Mouse (Mus musculus): ENCODE measurements around the gene Car14.
"Not testable (repeated sequence)": the region's sequence is repeated elsewhere in the genome, so short reads cannot be mapped to it uniquely, and the experiment has no call there.

The Car14 gene

DNA sequence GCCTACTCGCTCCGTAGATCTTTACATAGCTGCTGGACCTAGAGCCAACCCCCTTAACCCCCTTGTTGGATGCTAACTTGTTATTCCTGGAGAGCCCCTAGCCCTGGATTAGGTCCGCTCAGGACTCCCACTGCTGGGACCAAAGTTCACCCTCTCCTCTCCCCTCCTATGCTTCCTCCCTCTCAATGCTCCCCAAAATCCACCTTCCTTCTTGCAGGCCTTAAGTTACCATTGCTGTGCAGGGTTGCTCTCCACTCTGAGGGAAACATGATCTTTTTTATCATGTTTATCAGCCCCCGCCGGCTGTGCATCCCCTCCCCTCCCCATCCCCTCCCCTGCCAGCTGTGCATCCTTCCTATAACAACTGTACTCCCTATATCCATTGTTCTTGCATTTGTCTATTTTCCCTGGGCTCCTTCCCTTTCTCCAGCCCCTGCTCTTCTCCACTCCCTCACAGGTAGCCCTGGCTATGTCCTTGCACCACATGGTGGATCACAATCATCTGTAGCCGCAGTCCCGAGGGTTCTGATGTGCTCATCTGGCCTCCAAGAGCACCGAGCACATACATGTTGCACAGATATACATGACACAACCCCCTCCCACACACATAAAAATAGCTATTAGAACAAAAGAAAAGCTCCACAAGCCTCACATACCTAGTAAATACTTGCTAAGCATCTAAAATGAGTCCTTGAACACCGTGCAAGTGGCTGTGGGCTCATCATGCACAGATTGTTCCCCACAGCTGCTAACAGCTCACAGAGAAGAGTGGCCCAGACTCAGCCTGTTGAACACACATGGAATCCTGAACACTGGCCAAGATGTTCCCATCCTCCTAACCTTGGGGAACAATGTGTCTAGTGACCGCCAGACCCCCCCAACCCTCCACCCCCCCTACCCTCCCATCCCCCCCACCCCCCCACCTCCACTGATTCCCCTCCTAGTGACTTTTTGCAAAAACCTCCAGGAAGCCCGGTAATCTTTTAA is 12.1 kb downstream of the Car14 start:
- peak; percentile 76 for DNase-seq (ENCODE audit: low read depth, low spot score)

DNA sequence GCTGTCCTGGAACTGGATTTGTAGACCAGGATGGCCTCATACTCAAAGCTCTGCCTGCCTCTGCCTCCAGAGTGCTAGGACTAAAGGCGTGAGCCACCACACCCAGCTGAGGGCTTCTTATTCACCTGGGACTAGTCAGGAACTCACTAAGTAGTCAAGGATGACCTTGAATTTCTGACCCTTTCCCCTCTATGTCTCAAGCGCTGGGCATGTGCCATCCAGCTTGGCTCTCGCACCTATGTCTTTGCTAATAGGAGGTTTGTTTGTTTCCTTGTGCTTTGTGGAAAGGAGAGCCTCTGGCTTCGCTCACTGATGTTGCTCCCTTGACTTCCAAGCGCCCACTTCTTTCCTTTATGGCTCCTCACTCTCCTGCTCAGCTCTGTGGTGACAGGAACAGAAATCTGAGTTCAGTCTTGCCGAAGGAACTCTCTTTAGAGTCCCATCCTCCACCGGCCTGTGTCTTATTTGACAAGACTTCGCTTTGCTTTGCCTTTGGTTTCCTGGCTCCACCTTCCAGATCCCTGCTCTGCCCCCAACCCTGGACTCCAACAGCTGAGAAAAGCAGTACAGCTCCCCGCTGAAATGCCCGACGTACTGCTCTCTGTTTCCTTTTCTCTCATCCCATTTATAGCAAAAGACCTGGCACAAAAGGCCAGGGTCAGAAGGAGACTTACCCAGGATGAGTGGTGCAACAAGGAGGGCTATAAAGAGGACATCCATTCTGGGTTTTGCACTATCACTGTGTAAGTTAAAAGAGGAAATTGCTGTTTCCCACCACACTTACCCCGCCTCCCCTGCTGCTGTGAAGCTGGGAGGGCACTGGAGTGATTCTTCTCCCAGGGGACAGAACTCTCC is 13.1 kb downstream of the Car14 start, which contains the start of gene BC028528:
Gene BC028528 (minus strand): TSS at position 795 of the 855 bp plus-strand sequence.
- DNase-seq (ENCODE audit: low read depth, low spot score), result peak; percentile 71

DNA sequence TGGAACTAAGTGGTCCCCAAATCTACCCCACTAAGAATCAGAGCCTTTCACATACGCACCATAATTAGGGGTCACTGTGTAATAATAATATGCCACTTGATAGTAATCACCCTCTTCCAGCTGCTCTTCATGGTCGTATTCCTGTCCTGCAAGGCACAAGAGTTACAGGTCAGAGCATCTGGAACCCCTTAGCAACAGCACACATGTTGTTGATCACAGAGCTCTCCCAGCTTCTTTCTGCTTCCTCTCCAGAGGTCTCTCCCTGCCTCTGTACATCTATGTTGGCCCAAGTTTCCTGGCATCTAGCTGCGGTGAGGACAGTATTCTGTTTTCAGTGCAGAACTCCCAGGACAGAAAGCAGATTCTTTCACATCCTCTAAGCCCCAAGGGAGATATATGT is 14.8 kb downstream of the Car14 start:
- DNase-seq (ENCODE audit: low read depth, low spot score), result no peak

DNA sequence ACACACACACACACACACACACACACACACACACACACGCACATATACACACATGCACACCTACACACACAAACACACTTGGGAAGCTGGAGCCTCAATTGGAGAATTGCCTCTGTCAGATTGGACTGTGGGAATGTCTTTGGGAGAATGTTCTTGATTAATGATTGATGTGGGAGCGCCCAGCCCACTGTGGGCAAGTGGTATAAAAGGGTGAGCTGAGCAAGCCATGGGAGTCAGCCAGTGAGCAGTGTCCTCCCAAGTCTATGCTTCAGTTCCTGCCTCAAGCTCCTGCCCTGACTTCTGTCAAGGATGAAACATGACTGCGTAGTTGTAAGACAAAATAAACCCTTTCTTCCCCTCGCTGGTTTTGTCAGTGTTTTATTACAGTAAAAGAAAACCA is 16.9 kb downstream of the Car14 start:
- no peak for DNase-seq (ENCODE audit: low read depth, low spot score)

DNA sequence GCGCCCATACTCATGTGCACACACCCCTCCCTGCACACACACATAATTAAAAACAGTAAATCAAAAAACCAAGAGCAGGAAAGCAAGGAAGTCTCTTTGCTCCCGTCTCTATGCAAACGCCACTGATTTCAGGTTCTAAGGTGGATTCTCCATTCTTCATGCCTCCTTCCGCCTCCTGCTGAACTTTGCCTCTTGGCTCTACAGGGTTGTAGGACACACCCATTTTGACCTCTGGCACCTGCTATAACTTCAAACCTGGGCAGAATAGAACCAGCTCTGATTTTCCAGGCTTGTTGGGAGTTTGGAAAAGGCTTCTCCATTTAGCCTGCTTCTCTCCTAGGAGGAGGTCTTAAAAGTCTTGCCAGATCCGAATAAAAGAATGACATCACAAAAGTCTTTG is 20.1 kb downstream of the Car14 start:
- no peak for DNase-seq (ENCODE audit: low read depth, low spot score)

DNA sequence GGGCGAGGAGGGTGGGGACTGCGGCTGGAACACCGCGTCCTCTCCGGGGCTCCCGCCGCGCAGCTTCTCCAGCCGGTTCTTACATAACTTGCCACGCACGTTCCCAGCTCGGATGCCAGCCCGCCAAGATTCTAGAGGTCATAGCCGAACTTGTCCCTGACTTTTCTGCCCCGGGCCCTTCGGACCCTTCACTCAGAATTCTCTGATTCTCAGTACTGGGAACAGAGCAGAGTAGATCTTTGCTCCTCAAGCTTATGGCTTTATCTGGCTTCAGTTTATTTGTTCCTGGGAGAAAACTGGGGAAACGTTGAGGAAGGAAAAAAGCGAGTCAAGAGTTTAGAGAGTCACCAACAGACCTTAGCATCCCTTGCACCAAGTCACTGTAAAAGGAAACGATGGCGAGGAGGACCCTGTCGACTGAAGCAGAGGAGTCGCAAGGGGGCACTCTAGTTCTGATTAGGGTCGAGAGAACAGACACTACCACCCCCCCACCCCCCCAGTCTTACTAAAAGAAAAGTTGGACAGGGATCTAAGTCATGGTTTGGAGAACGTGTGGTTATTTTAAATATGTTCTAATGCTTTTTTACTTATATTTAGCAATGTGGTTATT is 21.6 kb downstream of the Car14 start:
- DNase-seq (ENCODE audit: low read depth, low spot score), result peak; percentile 59

DNA sequence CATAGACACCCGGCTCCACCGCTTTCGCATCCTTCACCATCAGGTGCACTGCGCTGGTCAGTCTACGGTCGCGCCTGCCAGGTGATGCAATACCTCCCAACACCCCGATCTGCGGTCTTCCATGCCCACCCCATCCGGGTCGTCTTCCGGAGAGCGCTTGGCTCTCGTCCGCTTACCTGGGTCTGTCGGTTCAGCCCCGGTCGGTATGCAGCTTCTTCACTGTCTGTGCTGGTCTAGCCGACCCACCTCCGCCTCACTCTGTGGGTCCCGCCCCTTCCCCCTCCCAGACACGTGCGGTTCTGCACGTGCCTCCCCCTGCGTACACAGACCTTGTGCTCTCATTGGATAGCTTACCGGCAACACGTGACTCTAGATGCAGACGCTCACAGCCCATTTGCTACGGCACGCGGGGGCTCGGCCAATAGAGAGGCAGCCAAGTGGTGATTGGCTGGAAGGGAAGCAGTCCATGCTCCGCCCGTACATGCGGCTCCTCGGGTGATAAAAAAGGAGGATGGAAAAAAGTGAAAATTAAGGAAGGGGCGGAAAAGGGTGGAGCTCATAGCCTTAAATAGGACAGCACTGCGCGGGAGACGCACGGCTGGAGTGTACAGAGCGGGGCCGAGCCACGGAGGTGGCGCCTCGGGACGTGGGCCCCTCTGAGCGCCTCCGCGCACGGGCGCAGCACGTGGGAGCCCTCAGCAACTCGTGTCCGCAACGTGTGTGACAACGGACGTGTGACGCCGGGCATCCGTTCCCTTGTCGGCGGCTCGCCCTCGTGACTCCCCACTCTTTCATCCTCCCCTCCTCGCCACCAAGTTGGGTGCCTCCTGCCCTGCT is 22.3 kb downstream of the Car14 start, which contains the start of gene Ciart:
Gene Ciart (minus strand): TSS at position 273 of the 837 bp plus-strand sequence.
- DNase-seq (ENCODE audit: low read depth, low spot score), result peak; percentile 99

DNA sequence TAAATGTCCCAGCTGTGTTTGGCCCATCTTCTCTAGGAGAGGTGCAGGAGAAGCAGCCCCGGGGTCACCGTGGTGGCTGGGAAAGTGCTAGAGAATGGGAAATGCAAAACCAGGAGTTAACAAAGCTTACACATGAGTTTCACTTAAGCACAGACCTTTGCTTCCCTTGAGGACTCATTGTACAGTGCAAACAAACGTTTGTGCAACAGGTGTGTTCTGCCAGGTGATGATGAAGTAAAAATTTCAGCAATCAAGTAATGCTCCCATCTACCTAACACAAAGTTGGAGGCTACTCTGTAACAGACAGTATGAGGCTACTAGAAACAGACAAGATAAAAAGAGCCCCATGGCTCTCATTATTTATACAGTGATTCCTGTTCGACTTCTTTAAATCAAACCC is 25.4 kb downstream of the Car14 start:
- DNase-seq (ENCODE audit: low read depth, low spot score), result no peak

DNA sequence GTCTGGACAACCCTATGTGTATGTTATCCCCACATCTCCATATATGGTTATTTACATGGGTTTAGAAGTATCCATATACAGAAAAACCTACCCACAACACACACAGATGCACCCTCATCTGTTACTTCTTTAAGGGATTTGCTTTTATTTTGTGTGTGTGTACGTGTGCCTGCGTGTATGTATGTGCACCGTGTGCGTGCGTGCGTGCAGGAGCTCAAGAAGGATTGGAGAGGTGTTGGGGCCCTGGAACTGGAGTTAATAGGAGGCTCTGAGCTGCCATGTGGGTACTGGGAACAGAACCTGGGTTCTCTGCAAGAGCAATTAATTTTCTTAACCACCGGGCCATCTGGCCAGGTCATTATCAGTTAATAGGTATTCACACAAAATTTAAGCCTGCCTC is 32.4 kb downstream of the Car14 start:
- DNase-seq (ENCODE audit: low read depth, low spot score), result no peak

DNA sequence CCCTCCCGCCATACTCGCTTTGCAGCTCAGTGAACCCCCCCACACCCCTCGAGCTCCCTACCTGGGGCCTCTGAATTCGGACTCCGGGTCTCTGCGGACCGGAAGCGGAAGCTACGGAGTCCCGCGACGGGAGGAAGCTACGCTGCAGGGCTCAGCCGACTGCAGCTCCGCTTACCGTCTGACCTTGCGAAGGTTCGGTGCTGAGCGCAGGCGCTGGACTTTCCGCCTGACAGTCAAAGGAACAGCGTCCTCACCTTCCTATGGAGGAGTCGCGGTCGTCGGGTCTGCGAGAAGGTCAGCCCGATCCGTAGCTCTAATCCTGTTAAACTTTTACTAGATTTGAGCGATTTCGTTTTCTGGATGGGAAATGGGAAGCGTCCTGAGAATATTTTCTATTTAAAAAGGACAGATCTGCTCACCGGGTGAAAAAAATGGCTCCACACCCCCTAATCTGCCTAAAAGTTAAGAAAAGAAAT is 33.1 kb downstream of the Car14 start, which contains the start of gene Mrps21:
Gene Mrps21 (minus strand): TSS at position 128 of the 476 bp plus-strand sequence.
- DNase-seq (ENCODE audit: low read depth, low spot score), result peak; percentile 93

DNA sequence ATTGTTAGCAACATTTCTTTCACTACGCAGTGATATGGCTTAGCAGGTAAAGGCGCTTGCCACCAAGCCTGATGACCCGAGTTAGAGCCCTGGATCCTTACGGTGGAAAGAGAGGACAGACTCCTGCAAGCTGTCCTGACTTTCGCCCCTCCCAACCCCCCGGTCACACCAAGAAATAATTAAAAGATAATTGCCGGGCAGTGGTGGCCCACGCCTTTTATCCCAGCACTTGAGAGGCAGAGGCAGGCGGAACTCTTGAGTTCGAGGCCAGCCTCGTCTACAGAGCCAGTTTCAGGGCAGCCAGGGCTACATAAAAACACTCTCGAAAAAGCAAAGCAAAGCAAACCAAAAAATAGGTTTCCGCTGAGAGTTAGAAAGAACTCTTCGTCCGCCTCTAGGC is 33.5 kb downstream of the Car14 start:
- DNase-seq (ENCODE audit: low read depth, low spot score), result no peak

DNA sequence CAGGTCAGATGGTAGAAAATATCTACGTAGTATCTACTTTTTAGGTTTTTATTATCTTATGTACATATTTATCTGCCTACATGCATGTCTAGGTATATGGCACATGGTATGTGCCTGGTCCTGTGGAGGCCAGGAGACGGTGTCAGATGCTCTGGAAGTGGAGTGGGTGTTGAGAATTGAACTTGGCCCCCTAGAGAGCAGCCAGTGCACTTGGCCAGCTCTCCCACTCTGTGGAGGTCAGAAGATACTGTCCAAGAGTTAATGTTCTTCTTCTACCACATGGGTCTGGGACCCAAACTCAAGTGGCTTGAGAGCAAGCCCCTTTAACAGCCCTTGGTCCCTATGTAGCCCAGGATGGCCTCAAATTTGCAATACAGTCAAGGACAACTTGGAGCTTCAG is 37.1 kb downstream of the Car14 start:
- no peak for DNase-seq (ENCODE audit: low read depth, low spot score)

DNA sequence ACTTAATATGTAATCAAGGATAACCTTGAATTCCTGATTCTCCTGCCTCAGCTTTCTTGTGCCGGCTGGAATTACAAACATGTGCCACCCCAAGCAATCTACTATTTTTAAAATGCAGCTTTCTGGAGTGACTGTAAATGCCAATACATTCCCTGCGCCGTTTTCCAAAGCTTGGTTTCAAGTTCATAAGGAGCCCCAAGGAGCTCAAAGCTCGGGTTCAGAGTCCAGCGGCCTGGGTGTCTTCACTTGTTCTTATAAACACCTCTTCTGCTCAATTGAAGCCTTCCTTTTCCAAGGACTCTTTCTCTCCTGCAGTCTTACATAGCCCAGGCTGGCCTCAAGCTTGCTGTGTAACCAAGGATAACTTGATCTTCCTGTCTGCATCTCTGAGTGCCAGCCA is 38.4 kb downstream of the Car14 start:
- DNase-seq (ENCODE audit: low read depth, low spot score), result no peak

DNA sequence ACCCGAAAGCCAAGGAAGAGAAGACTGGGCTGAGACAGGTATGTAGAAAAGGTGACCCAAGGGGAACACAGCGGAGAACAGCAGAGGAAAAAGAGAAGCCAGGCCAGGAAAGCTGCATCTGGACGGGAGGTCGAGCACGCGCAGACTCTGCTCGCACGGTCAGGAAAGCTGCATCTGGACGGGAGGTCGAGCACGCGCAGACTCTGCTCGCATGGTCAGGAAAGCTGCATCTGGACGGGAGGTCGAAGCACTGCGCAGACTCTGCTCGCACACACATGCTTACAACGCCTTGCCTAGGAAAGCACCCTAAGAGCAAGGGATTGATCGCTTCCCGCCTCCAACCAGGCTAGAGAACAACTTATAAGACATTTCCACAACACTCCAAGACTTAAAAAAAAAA is 38.9 kb downstream of the Car14 start:
- DNase-seq (ENCODE audit: low read depth, low spot score), result peak; percentile 65

DNA sequence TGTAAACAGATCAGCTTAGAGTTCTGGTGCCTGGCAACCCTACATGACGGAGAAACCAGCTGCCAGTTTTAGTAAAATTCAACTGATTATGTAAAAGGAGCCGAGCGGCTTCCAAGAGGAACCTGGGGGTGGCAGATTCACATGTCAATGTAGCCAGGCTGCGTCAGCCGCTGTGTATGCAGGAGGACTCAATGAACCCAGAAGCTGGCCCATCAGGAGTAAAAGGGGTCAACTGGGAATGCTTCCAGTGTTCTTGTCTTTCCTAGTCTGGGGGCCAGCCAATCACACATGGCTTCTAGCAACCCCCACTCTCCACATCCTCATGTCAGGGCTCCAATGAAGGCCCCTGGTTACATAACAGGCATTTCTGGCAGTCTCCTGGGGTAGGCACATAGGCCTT is 39.4 kb downstream of the Car14 start:
- DNase-seq (ENCODE audit: low read depth, low spot score), result no peak

DNA sequence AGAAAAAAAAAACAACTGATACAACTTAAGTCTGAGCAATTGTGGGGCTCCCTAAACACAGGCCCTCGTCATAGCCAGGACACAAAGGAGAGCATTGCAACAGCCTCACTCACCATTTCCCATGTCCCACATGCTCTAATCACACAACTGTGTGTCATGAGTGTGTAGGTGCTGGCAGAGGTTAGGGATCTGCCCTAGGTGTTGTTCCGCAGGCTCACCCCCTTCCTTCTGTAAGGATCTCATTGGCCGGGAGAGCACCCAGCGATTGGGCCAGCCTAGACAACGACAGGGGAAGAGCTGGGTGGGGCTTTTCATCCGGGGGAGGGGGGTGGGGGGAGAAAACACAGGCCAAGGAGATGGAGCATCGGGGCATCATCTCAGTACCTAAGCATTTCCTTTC is 40.9 kb downstream of the Car14 start:
- DNase-seq (ENCODE audit: low read depth, low spot score), result peak; percentile 47

DNA sequence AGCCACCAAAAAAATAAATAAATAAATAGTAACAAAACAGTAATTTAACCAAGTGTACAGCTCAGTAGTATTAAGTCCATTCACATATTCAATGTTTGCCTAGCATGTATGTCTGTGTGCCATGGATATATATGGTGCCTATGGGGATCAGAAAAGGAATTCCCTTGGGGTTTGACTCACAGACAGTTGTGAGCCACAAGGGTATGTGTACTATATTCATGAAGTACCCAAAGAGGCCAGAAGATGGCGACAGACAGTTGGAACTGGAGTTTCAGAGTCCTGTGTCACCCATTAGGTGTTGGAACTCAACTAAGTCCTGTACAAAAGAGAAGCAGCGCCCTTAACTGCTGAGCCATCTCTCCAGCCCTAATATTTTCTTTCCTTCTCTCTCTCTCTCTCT is 42.7 kb downstream of the Car14 start:
- peak; percentile 95 for DNase-seq (ENCODE audit: low read depth, low spot score)

DNA sequence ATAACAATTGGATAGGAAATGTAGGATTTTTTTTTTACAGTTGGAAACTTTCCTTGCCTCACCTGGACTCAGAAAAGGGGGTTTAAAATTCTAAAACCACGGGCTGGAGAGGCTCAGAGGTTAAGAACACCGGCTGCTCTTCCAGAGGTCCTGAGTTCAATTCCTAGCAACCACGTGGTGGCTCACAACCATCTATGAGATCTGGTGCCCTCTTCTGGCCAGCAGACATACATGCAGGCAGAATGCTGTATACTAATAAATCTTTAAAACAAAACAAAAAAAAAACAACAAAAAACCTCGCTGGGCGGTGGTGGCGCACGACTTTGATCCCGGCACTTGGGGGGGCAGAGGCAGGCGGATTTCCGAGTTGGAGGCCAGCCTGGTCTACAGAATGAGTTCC is 43.3 kb downstream of the Car14 start:
- peak; percentile 69 for DNase-seq (ENCODE audit: low read depth, low spot score)

DNA sequence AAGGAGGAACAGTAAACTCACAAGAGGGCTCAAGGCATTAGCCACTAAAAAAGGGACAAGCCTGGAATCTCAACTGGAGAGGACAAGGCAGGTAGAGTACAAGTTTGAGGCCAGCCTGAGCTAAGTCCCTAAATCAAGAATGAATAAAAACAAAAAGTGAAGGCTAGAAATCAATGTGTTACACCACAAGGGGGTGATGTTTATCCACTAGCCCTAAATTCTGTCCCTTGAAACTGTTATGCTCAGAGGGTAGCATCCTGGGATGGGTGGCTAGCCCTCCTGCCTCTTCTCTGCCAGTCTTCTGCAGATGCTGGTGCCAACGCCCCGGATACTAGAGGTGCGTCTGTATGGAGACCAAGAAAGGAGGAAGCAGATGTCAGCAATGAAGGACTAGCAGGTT is 44.2 kb downstream of the Car14 start:
- DNase-seq (ENCODE audit: low read depth, low spot score), result peak; percentile 61

DNA sequence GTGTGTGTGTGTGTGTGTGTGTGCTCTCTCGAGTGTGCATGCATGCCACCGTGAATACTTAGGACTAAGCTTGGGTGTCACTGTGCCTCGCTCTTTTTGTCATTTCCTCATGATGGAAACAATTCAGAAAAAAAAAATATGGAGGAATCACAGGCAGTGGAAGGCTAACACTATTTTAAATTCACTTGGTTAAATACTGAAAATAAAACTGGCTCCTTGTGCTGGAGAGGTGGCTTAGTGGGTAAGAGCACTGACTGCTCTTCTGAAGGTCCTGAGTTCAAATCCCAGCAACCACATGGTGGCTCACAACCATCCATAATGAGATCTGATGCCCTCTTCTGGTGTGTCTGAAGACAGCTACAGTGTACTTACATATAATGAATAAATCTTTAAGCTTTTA is 46.2 kb downstream of the Car14 start:
- not testable (repeated sequence) for DNase-seq (ENCODE audit: low read depth, low spot score)

DNA sequence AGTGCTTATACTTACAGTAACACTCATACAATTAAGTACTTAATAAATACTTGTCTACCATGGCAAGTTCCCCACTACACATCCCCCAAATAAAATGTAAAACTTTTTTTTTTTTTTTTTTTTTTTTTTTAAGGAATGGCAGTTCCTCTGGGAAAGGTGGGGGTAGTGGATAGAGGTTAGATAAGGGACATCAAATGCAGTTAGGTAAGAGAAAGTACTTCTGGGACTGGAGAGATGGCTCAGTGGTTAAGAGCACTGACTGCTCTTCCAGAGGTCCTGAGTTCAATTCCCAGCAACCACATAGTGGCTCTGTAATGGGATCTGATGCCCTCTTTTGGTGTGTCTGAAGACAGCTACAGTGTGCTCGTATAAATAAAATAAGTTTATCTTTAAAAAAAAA is 47.4 kb downstream of the Car14 start:
- not testable (repeated sequence) for DNase-seq (ENCODE audit: low read depth, low spot score)

Measured in R1 (cell line).